Mouse (Mus musculus) stomach, embryonic 14.5 days (tissue): ENCODE data around the gene Rnf115. TPM values are rescaled to one million over a fixed set of nuclear protein-coding genes. Genes with fewer than 3 reads are reported as not detected.

Experiments used
- ATAC-seq: fragments of 200-750 bp; cut with Nextera tagmentation; 2 replicates; pipeline ENCODE4 v1.8.0; 2017; ENCODE audit warnings: low read depth, moderate TSS enrichment; ENCODE audit not compliant: insufficient number of reproducible peaks, insufficient read depth, low FRiP score
- H3K27ac ChIP-seq: fragments of 300-500 bp; sonication (generic); 2 replicates; pipeline ENCODE4 v1.5.1; 2014; ENCODE audit warnings: mild to moderate bottlenecking, low read length, moderate library complexity, mixed read lengths
- H3K27me3 ChIP-seq: fragments of 300-500 bp; sonication (generic); 2 replicates; pipeline ENCODE4 v1.6.1; 2014; ENCODE audit warnings: low read length, control low read depth, mixed read lengths; ENCODE audit not compliant: control insufficient read depth, insufficient read depth
- H3K36me3 ChIP-seq: fragments of 300-500 bp; sonication (generic); 2 replicates; pipeline ENCODE4 v1.6.1; 2014; ENCODE audit warnings: mild to moderate bottlenecking, control low read depth, low read length, moderate library complexity, mixed read lengths; ENCODE audit not compliant: control insufficient read depth, insufficient read depth
- H3K4me1 ChIP-seq: fragments of 300-500 bp; sonication (generic); 2 replicates; pipeline ENCODE4 v1.6.1; 2014; ENCODE audit warnings: low read length, control low read depth, mixed read lengths; ENCODE audit not compliant: control insufficient read depth, insufficient read depth
- H3K4me2 ChIP-seq: fragments of 300-500 bp; sonication (generic); replicated peaks from 2 replicates; pipeline ENCODE4 v1.6.1; 2014; ENCODE audit warnings: low read depth, low read length, control low read depth
- H3K4me3 ChIP-seq: fragments of 300-500 bp; sonication (generic); 2 replicates; pipeline ENCODE4 v1.5.1; 2014; ENCODE audit warnings: low read depth, low read length, control low read depth
- H3K9ac ChIP-seq: fragments of 300-500 bp; sonication (generic); replicated peaks from 2 replicates; pipeline ENCODE4 v1.6.1; 2014; ENCODE audit warnings: low read depth, mild to moderate bottlenecking, control low read depth, low read length, moderate library complexity, mixed read lengths
- H3K9me3 ChIP-seq: fragments of 300-500 bp; sonication (generic); 2 replicates; pipeline ENCODE4 v1.6.1; 2016; ENCODE audit warnings: low read depth, low read length, control low read depth; ENCODE audit not compliant: control insufficient read depth
- WGBS: fragments of 180-500 bp; shearing (Covaris S2); extraction: QIAGEN DNeasy Blood & Tissue Kit; methylation state at CpG from one replicate; pipeline ENCODE4 v1.1.7; 2014; 5-methylcytosine and 5-hydroxymethylcytosine counted together
- polyA plus RNA-seq: library from polyadenylated mRNA; unstranded; fragments of >200 nt; fragmentation: Nextera tagmentation; extraction: Ambion mirVana; gene quantifications from 2 replicates; pipeline ENCODE4 v1.2.1, GENCODE M21; 2014

Rnf115 gene
- polyA plus RNA-seq, 1 experiment from 2014 or later, result 42.1 TPM

DNA sequence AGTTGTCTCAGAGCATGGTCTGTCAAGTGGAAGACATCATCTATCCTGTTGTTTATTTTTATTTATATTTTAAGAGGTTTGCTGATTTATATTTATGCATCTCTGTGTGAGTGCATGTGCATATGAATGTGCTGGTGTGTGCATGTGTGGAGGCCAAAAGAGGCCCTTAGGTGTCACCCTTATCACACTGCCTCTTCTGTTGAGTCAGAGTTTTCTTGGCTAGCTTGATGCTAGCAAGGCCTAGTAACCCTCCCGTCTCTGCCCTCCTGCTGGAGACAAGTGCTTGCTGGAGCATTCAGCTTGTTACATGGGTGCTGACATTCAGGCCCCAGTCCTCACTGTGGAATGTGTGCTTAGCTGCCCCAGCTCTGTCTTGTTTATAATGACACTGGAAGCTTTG, 45.5 kb downstream of the Rnf115 start:
- 33% methylated on average over 1 of the region's 1 CpGs for WGBS
- Histone ChIP-seq H3K36me3 (no peaks in the 10 kb centered on the region), H3K9ac (no peak overlapping the region), H3K9me3 (no peaks in the 10 kb centered on the region), H3K4me3 (no peak overlapping the region), H3K4me1 (no peaks in the 10 kb centered on the region), H3K27ac (no peak overlapping the region), H3K27me3 (no peaks in the 10 kb centered on the region), H3K4me2 (no peak overlapping the region)
- no peak for ATAC-seq

- no peak for ATAC-seq
- Histone ChIP-seq H3K36me3 (no peaks in the 10 kb centered on the region), H3K9me3 (no peaks in the 10 kb centered on the region), H3K4me2 (no peak overlapping the region), H3K4me3 (no peak overlapping the region), H3K9ac (no peak overlapping the region), H3K4me1 (no peaks in the 10 kb centered on the region), H3K27me3 (no peaks in the 10 kb centered on the region), H3K27ac (no peak overlapping the region)
- WGBS, result 59% methylated on average over 3 of the region's 3 CpGs
Observed at GRCm38 (mm10) chr3:96777120-96777519, 49.7 kb downstream of the Rnf115 start.

DNA sequence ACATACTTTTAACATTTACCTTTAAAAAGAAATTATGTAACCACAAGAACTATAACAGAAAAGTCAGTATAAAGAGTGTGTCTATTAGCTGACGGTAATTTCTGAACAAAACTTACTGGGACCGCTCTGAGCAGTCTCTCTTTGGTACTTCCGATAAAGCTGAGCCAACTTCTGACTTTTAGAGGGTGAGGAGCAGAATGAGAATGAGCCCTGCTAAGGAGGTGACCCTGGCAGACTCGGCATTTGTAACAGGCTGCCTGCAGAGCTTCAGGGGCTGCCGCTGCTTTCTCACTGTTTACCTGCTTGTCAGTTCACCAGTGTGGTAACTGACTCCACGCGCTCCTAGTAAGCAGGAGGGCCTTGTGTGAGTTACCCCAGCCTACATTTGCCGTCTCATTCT, 54.8 kb downstream of the Rnf115 start:
- Histone ChIP-seq H3K27ac (no peak overlapping the region), H3K4me2 (no peak overlapping the region), H3K4me3 (no peak overlapping the region), H3K9ac (no peak overlapping the region), H3K27me3 (no peaks in the 10 kb centered on the region), H3K36me3 (peaks cover 10% of the 10 kb centered on the region; the same call in 1 of the 2 replicates), H3K4me1 (no peaks in the 10 kb centered on the region), H3K9me3 (no peaks in the 10 kb centered on the region)
- ATAC-seq, result no peak
- WGBS, result 63% methylated on average over 8 of the region's 8 CpGs

DNA sequence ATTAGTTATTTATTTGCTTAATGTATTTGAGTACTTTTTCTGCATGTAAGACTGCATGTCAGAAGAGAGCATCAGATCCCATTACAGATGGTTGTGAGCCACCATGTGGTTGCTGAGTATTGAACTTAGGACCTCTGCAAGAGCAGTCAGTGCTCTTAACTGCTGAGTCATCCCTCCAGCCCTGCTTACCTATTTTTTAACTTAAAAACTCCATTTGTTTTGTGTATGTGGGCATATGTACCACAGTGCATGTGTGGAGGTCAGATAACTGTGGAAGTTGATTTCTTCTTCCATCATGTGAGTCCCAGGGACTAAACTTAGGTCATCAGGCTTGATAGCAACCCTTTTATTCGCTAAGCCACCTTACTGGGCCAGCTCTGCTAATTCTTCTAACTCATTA, 60.3 kb downstream of the Rnf115 start:
- WGBS, result 94% methylated on average over 1 of the region's 1 CpGs
- Histone ChIP-seq H3K9me3 (no peaks in the 10 kb centered on the region), H3K27me3 (no peaks in the 10 kb centered on the region), H3K36me3 (peaks cover 12% of the 10 kb centered on the region; the same call in 1 of the 2 replicates), H3K9ac (no peak overlapping the region), H3K4me1 (no peaks in the 10 kb centered on the region), H3K4me3 (no peak overlapping the region), H3K4me2 (no peak overlapping the region), H3K27ac (no peak overlapping the region)
- no peak for ATAC-seq

- no peak for ATAC-seq
- H3K4me1 ChIP-seq, result no peaks in the 10 kb centered on the region
- peaks cover 12% of the 10 kb centered on the region; the same call in 1 of the 2 replicates for H3K36me3 ChIP-seq
- no peaks in the 10 kb centered on the region for H3K27me3 ChIP-seq
- no peak overlapping the region for H3K27ac ChIP-seq
- WGBS, result 93% methylated on average over 8 of the region's 8 CpGs
- H3K9ac ChIP-seq, result no peak overlapping the region
- no peak overlapping the region for H3K4me3 ChIP-seq
- H3K9me3 ChIP-seq, result no peaks in the 10 kb centered on the region
- H3K4me2 ChIP-seq, result no peak overlapping the region
Observed at GRCm38 (mm10) chr3:96788506-96788905, 61.0 kb downstream of the Rnf115 start.

DNA sequence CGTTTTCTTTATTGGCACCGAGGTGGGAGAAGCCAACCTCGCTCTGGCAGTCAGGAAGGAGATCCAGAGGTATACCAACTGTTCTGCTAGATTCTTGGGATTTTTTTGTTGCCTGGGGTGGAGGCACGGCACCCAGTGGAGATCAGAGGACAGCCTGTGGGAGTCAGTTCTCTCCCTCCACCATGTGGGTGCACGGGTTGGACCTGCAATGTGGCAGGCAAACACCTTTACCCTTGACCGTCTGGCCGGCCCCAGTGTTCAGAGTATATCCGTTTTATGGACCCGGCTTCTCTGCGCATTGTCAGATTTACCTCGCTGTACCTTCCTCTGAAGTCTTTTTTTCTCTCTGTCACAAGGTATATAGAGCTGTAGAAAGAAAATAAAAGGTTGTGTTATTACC, 72.8 kb downstream of the Rnf115 start:
- Histone ChIP-seq H3K4me3 (no peak overlapping the region), H3K36me3 (no peaks in the 10 kb centered on the region), H3K4me1 (no peaks in the 10 kb centered on the region), H3K9me3 (no peaks in the 10 kb centered on the region), H3K27me3 (no peaks in the 10 kb centered on the region), H3K9ac (no peak overlapping the region), H3K4me2 (no peak overlapping the region), H3K27ac (no peak overlapping the region)
- no peak for ATAC-seq
- 69% methylated on average over 11 of the region's 11 CpGs for WGBS

DNA sequence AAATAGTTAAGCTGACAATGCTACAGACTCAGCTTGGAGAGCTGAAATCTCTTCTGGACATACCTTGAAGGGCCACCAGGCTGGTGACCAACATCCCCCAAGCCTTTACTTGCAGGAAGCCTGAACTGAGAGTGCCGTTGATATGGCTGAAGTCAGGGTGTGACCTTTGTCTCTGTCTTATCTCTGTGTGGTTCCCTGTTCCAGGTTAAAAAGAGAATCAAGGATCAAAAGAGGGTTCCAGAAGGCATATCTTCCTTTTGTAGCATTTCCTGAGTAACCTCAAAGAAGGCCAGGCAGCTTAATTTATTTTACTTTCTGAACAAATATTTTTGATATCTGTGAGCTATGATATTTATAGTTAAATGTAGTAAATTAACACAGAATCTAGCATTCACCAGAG, 74.8 kb downstream of the Rnf115 start:
- H3K27ac ChIP-seq, result no peak overlapping the region
- H3K4me3 ChIP-seq, result no peak overlapping the region
- 38% methylated on average over 1 of the region's 1 CpGs for WGBS
- ATAC-seq, result no peak
- H3K9ac ChIP-seq, result no peak overlapping the region
- no peaks in the 10 kb centered on the region for H3K4me1 ChIP-seq
- H3K36me3 ChIP-seq, result no peaks in the 10 kb centered on the region
- no peaks in the 10 kb centered on the region for H3K27me3 ChIP-seq
- no peaks in the 10 kb centered on the region for H3K9me3 ChIP-seq
- H3K4me2 ChIP-seq, result no peak overlapping the region

DNA sequence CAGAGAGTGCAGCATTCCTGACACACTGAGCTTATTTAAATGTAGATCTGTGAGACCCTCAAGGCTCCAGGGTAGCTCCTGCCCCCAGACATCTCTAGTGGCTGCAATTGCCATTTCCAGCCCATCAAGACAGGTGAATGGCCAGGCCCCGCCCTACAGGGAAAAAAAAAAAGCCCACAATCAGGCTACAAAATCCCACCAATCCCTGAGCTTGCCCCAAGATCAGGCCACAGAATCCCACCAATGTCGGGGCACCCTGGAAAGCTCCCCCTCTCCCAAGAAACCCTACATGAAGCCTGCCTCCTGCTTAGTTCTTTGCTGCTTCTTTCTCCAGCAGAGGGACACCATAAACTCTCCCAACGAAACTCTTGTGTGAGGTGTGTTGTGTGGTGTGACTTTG, 80.7 kb downstream of the Rnf115 start:
- Histone ChIP-seq H3K9me3 (no peaks in the 10 kb centered on the region), H3K4me1 (no peaks in the 10 kb centered on the region), H3K9ac (no peak overlapping the region), H3K27me3 (no peaks in the 10 kb centered on the region), H3K4me2 (no peak overlapping the region), H3K4me3 (no peak overlapping the region), H3K36me3 (no peaks in the 10 kb centered on the region), H3K27ac (no peak overlapping the region)
- ATAC-seq, result no peak
- 83% methylated on average over 3 of the region's 3 CpGs for WGBS

- no peaks in the 10 kb centered on the region for H3K36me3 ChIP-seq
- H3K27me3 ChIP-seq, result no peaks in the 10 kb centered on the region
Observed at GRCm38 (mm10) chr3:96808651-96809050, 81.2 kb downstream of the Rnf115 start.

More at GRCm38 (mm10) chr3:96808651-96809050, 81.2 kb downstream of the Rnf115 start:
- H3K9ac ChIP-seq, result no peak overlapping the region
- H3K27ac ChIP-seq, result no peak overlapping the region
- 62% methylated on average over 3 of the region's 3 CpGs for WGBS
- no peaks in the 10 kb centered on the region for H3K9me3 ChIP-seq
- no peak overlapping the region for H3K4me3 ChIP-seq
- no peak for ATAC-seq
- no peak overlapping the region for H3K4me2 ChIP-seq
- H3K4me1 ChIP-seq, result peaks cover 3% of the 10 kb centered on the region; the same call in 1 of the 2 replicates
